Mouse (Mus musculus) WW6 (cell line): ENCODE results near the gene Gng3.
A peak's percentile ranks its signal among the peaks of the same experiment; 100 is the strongest.

Experiments used
- DNase-seq: peaks from one replicate; pipeline ENCODE4 v3.0.0-alpha.2; 2013; ENCODE audit warnings: low read depth, low spot score

Gng3 gene

GRCm38 (mm10) chr19:8806810-8807209 lies 32.2 kb downstream of the Gng3 start:
- no peak for DNase-seq

- DNase-seq = no peak
These were observed 34.9 kb downstream of the Gng3 start for GRCm38 (mm10) chr19:8803879-8804660.

- DNase-seq = no peak
These were observed 35.7 kb downstream of the Gng3 start for GRCm38 (mm10) chr19:8803204-8803780.

GRCm38 (mm10) chr19:8802130-8802821 lies 36.7 kb downstream of the Gng3 start, which contains the start of gene Zbtb3:
Zbtb3 (plus strand) TSS chr19:8802555.
- DNase-seq = peak; percentile 95

- DNase-seq = no peak
These were observed 40.1 kb downstream of the Gng3 start for GRCm38 (mm10) chr19:8798947-8799315.

GRCm38 (mm10) chr19:8798264-8798946 lies 40.6 kb downstream of the Gng3 start, which contains the start of gene Polr2g:
Polr2g (minus strand) TSS chr19:8798577.
- DNase-seq = peak; percentile 71

GRCm38 (mm10) chr19:8790171-8790570 lies 48.8 kb downstream of the Gng3 start:
- no peak for DNase-seq

GRCm38 (mm10) chr19:8789171-8789570 lies 49.8 kb downstream of the Gng3 start:
- no peak for DNase-seq

GRCm38 (mm10) chr19:8788521-8788920 lies 50.5 kb downstream of the Gng3 start:
- DNase-seq = no peak
